Mouse (Mus musculus) heart, embryonic 10.5 days (tissue): Measurements from ENCODE around the gene Ift43. TPM values are rescaled to one million over a fixed set of nuclear protein-coding genes. Genes with fewer than 3 reads are reported as not detected.

Experiments used
- DNase-seq: peaks from one replicate; pipeline ENCODE4 v3.0.0-alpha.2; 2017; ENCODE audit warnings: low spot score
- H3K27ac ChIP-seq: fragments of 300-500 bp; sonication (generic); 2 replicates; pipeline ENCODE4 v1.5.1; 2016; ENCODE audit warnings: mild to moderate bottlenecking
- H3K27me3 ChIP-seq: fragments of 300-500 bp; sonication (generic); 2 replicates; pipeline ENCODE4 v1.6.1; 2016; ENCODE audit warnings: mild to moderate bottlenecking; ENCODE audit not compliant: poor library complexity, insufficient read depth, severe bottlenecking
- H3K36me3 ChIP-seq: fragments of 300-500 bp; sonication (generic); 2 replicates; pipeline ENCODE4 v1.6.1; 2016; ENCODE audit warnings: mild to moderate bottlenecking, moderate library complexity
- H3K4me1 ChIP-seq: fragments of 300-500 bp; sonication (generic); 2 replicates; pipeline ENCODE4 v1.6.1; 2016; ENCODE audit warnings: mild to moderate bottlenecking
- H3K4me3 ChIP-seq: fragments of 300-500 bp; sonication (generic); 2 replicates; pipeline ENCODE4 v1.5.1; 2016; ENCODE audit warnings: mild to moderate bottlenecking, moderate library complexity
- H3K9me3 ChIP-seq: fragments of 300-500 bp; sonication (generic); 2 replicates; pipeline ENCODE4 v1.6.1; 2016; ENCODE audit warnings: mild to moderate bottlenecking, moderate library complexity
- WGBS: fragments of 180-500 bp; shearing (Covaris S2); methylation state at CpG from one replicate; pipeline ENCODE4 v1.1.7; 2016; 5-methylcytosine and 5-hydroxymethylcytosine counted together
- polyA plus RNA-seq: library from polyadenylated mRNA; unstranded; fragments of >200 nt; fragmentation: Nextera tagmentation; extraction: Ambion mirVana; gene quantifications from 2 replicates; pipeline ENCODE4 v1.2.1, GENCODE M21; 2016

The Ift43 gene
- polyA plus RNA-seq, 1 experiment from 2014 or later, result 104 TPM

- Histone ChIP-seq H3K36me3 (peaks cover 26% of the 10 kb centered on the region), H3K27me3 (no peaks in the 10 kb centered on the region), H3K9me3 (no peaks in the 10 kb centered on the region), H3K27ac (no peak overlapping the region), H3K4me3 (no peak overlapping the region), H3K4me1 (no peaks in the 10 kb centered on the region)
- WGBS, result 90% methylated on average over 8 of the region's 8 CpGs
- no peak for DNase-seq
Observed at GRCm38 (mm10) chr12:86056976-86057375, 25.4 kb upstream of the Ift43 start.

GRCm38 (mm10) chr12:86057516-86057915, 24.8 kb upstream of the Ift43 start:
- Histone ChIP-seq H3K9me3 (no peaks in the 10 kb centered on the region), H3K27me3 (no peaks in the 10 kb centered on the region), H3K4me1 (no peaks in the 10 kb centered on the region), H3K4me3 (no peak overlapping the region), H3K27ac (no peak overlapping the region), H3K36me3 (peaks cover 32% of the 10 kb centered on the region)
- no peak for DNase-seq
- 83% methylated on average over 8 of the region's 8 CpGs for whole genome bisulfite sequencing

- DNase-seq, result no peak
- Histone ChIP-seq H3K27ac (no peak overlapping the region), H3K9me3 (no peaks in the 10 kb centered on the region), H3K36me3 (peaks cover 44% of the 10 kb centered on the region), H3K4me1 (no peaks in the 10 kb centered on the region), H3K27me3 (no peaks in the 10 kb centered on the region), H3K4me3 (no peak overlapping the region)
- 83% methylated on average over 6 of the region's 6 CpGs for WGBS
Observed at GRCm38 (mm10) chr12:86059341-86059740, 23.0 kb upstream of the Ift43 start.

GRCm38 (mm10) chr12:86064796-86065195, 17.5 kb upstream of the Ift43 start:
- Histone ChIP-seq H3K36me3 (peaks cover 39% of the 10 kb centered on the region; the same call in 1 of the 2 replicates), H3K4me3 (no peak overlapping the region), H3K27me3 (no peaks in the 10 kb centered on the region), H3K9me3 (no peaks in the 10 kb centered on the region), H3K4me1 (no peaks in the 10 kb centered on the region), H3K27ac (no peak overlapping the region)
- no peak for DNase-seq

- Histone ChIP-seq H3K4me3 (no peak overlapping the region), H3K27ac (no peak overlapping the region), H3K27me3 (no peaks in the 10 kb centered on the region; the same call in 1 of the 2 replicates), H3K36me3 (peaks cover 11% of the 10 kb centered on the region; the same call in 1 of the 2 replicates), H3K4me1 (peaks cover 7% of the 10 kb centered on the region), H3K9me3 (no peaks in the 10 kb centered on the region)
- WGBS, result 90% methylated on average over 6 of the region's 6 CpGs
- DNase-seq, result no peak
Observed at GRCm38 (mm10) chr12:86071432-86071831, 10.9 kb upstream of the Ift43 start.

GRCm38 (mm10) chr12:86074681-86075080, 7.7 kb upstream of the Ift43 start:
- no peak overlapping the region for H3K27ac ChIP-seq
- 74% methylated on average over 12 of the region's 12 CpGs for WGBS
- no peak for DNase-seq
- H3K9me3 ChIP-seq, result no peaks in the 10 kb centered on the region
- no peak overlapping the region for H3K4me3 ChIP-seq
- H3K4me1 ChIP-seq, result peaks cover 28% of the 10 kb centered on the region
- H3K27me3 ChIP-seq, result no peaks in the 10 kb centered on the region; the same call in 1 of the 2 replicates
- 0 out of 2 replicates have a peak, but pooled peaks cover 4% of the 10 kb centered on the region for H3K36me3 ChIP-seq

GRCm38 (mm10) chr12:86075358-86075757, 7.0 kb upstream of the Ift43 start:
- Histone ChIP-seq H3K9me3 (no peaks in the 10 kb centered on the region), H3K4me3 (no peak overlapping the region), H3K4me1 (peaks cover 28% of the 10 kb centered on the region), H3K36me3 (0 out of 2 replicates have a peak, but pooled peaks cover 4% of the 10 kb centered on the region), H3K27me3 (peaks cover 5% of the 10 kb centered on the region; the same call in 1 of the 2 replicates), H3K27ac (no peak overlapping the region)
- DNase-seq, result no peak
- 83% methylated on average over 7 of the region's 7 CpGs for WGBS

GRCm38 (mm10) chr12:86076321-86076901, 5.9 kb upstream of the Ift43 start:
- H3K36me3 ChIP-seq, result 0 out of 2 replicates have a peak, but pooled peaks cover 4% of the 10 kb centered on the region
- peak overlapping the region; percentile 70 for H3K4me3 ChIP-seq
- 7% methylated on average over 13 of the region's 13 CpGs for WGBS
- DNase-seq, result no peak
- H3K9me3 ChIP-seq, result no peaks in the 10 kb centered on the region
- H3K4me1 ChIP-seq, result peaks cover 28% of the 10 kb centered on the region
- peak overlapping the region; percentile 9; the same call in 1 of the 2 replicates for H3K27ac ChIP-seq
- peaks cover 14% of the 10 kb centered on the region; the same call in 1 of the 2 replicates for H3K27me3 ChIP-seq

- peaks cover 14% of the 10 kb centered on the region; the same call in 1 of the 2 replicates for H3K27me3 ChIP-seq
- H3K9me3 ChIP-seq, result no peaks in the 10 kb centered on the region
- H3K4me3 ChIP-seq, result peak overlapping the region; percentile 70
- H3K4me1 ChIP-seq, result peaks cover 28% of the 10 kb centered on the region
- 0 out of 2 replicates have a peak, but pooled peaks cover 4% of the 10 kb centered on the region for H3K36me3 ChIP-seq
- DNase-seq, result no peak
- peak overlapping the region; percentile 92 for H3K27ac ChIP-seq
- 41% methylated on average over 8 of the region's 8 CpGs for WGBS
Observed at GRCm38 (mm10) chr12:86077322-86077721, 5.0 kb upstream of the Ift43 start.

- peak overlapping the region; percentile 92 for H3K27ac ChIP-seq
- peaks cover 28% of the 10 kb centered on the region for H3K4me1 ChIP-seq
- peaks cover 14% of the 10 kb centered on the region; the same call in 1 of the 2 replicates for H3K27me3 ChIP-seq
- H3K4me3 ChIP-seq, result peak overlapping the region; percentile 70
- DNase-seq, result no peak
- no peaks in the 10 kb centered on the region for H3K9me3 ChIP-seq
- H3K36me3 ChIP-seq, result 0 out of 2 replicates have a peak, but pooled peaks cover 4% of the 10 kb centered on the region
- WGBS, result 26% methylated on average over 11 of the region's 11 CpGs
Observed at GRCm38 (mm10) chr12:86077736-86078135, 4.6 kb upstream of the Ift43 start.

- peak overlapping the region; percentile 92 for H3K27ac ChIP-seq
- H3K4me3 ChIP-seq, result peak overlapping the region; percentile 70
- 0 out of 2 replicates have a peak, but pooled peaks cover 4% of the 10 kb centered on the region for H3K36me3 ChIP-seq
- peaks cover 14% of the 10 kb centered on the region; the same call in 1 of the 2 replicates for H3K27me3 ChIP-seq
- H3K9me3 ChIP-seq, result no peaks in the 10 kb centered on the region
- no peak for DNase-seq
- H3K4me1 ChIP-seq, result peaks cover 33% of the 10 kb centered on the region
- WGBS, result 21% methylated on average over 9 of the region's 9 CpGs
Observed at GRCm38 (mm10) chr12:86078176-86078552, 4.2 kb upstream of the Ift43 start.

- H3K36me3 ChIP-seq, result 0 out of 2 replicates have a peak, but pooled peaks cover 4% of the 10 kb centered on the region
- H3K4me1 ChIP-seq, result peaks cover 34% of the 10 kb centered on the region
- no peak for DNase-seq
- H3K4me3 ChIP-seq, result peak within 1 kb of the TSS; percentile 70
- no peaks in the 10 kb centered on the region for H3K9me3 ChIP-seq
- H3K27ac ChIP-seq, result peak within 1 kb of the TSS; percentile 92
- WGBS, result under 1% methylated on average over 25 of the region's 25 CpGs
- H3K27me3 ChIP-seq, result peaks cover 14% of the 10 kb centered on the region; the same call in 1 of the 2 replicates
Observed at GRCm38 (mm10) chr12:86078553-86079201, 3.7 kb upstream of the Ift43 start, which contains the start of gene Tgfb3. Tgfb3 (minus strand) TSS chr12:86079041.

- under 1% methylated on average over 31 of the region's 31 CpGs for WGBS
- H3K4me1 ChIP-seq, result peaks cover 34% of the 10 kb centered on the region
- no peaks in the 10 kb centered on the region for H3K9me3 ChIP-seq
- 0 out of 2 replicates have a peak, but pooled peaks cover 4% of the 10 kb centered on the region for H3K36me3 ChIP-seq
- peak; percentile 94 for DNase-seq
- peak overlapping the region; percentile 70 for H3K4me3 ChIP-seq
- peak overlapping the region; percentile 92 for H3K27ac ChIP-seq
- peaks cover 14% of the 10 kb centered on the region; the same call in 1 of the 2 replicates for H3K27me3 ChIP-seq
Observed at GRCm38 (mm10) chr12:86079202-86079667, 3.1 kb upstream of the Ift43 start.
